Mouse (Mus musculus) hindbrain, embryonic 15.5 days (tissue): ENCODE measurements around the gene Ugt1a9. TPM values are rescaled to one million over a fixed set of nuclear protein-coding genes. Genes with fewer than 3 reads are reported as not detected.

Experiments
- polyA plus RNA-seq: library from polyadenylated mRNA; unstranded; fragments of >200 nt; fragmentation: Nextera tagmentation; extraction: Ambion mirVana; gene quantifications from 2 replicates; pipeline ENCODE4 v1.2.1, GENCODE M21; 2015

Ugt1a9 gene
- polyA plus RNA-seq, 1 experiment from 2014 or later = not detected

Other genes with a start within 250 kb of the Ugt1a9 start
- gene Dgkd, start 217.5 kb upstream of the Ugt1a9 start, polyA plus RNA-seq = 44.0 and 47.6 TPM in 2 replicates
- gene Usp40, start 62.2 kb upstream of the Ugt1a9 start, polyA plus RNA-seq = 21.1 and 21.9 TPM in 2 replicates
- not detected in 2 replicates for gene Ugt1a10, start 15.4 kb upstream of the Ugt1a9 start, polyA plus RNA-seq
- not detected in 2 replicates for gene Ugt1a8, start 17.0 kb downstream of the Ugt1a9 start, polyA plus RNA-seq
- 1.2 and 1.5 TPM in 2 replicates for gene Ugt1a7c, start 24.3 kb downstream of the Ugt1a9 start, polyA plus RNA-seq
- 1.8 and 2.6 TPM in 2 replicates for gene Ugt1a6b, start 32.5 kb downstream of the Ugt1a9 start, polyA plus RNA-seq
- 3.7 and 3.8 TPM in 2 replicates for gene Ugt1a6a, start 64.0 kb downstream of the Ugt1a9 start, polyA plus RNA-seq
- gene Ugt1a5, start 95.2 kb downstream of the Ugt1a9 start, polyA plus RNA-seq = not detected in 2 replicates
- not detected in 2 replicates for gene Ugt1a2, start 129.8 kb downstream of the Ugt1a9 start, polyA plus RNA-seq
- gene Dnajb3, start 135.0 kb downstream of the Ugt1a9 start, polyA plus RNA-seq = 13.2 and 13.5 TPM in 2 replicates
- gene Ugt1a1, start 141.2 kb downstream of the Ugt1a9 start, polyA plus RNA-seq = not detected in 2 replicates
- 0.57 and 0.76 TPM in 2 replicates for gene Mroh2a, start 156.2 kb downstream of the Ugt1a9 start, polyA plus RNA-seq
- 77.9 and 81.6 TPM in 2 replicates for gene Hjurp, start 206.8 kb downstream of the Ugt1a9 start, polyA plus RNA-seq
- gene Trpm8, start 206.9 kb downstream of the Ugt1a9 start, polyA plus RNA-seq = 0.06 and 0.08 TPM in 2 replicates